Mouse (Mus musculus): ENCODE data around the gene Nostrin. TPM values are rescaled to one million over a fixed set of nuclear protein-coding genes. Genes with fewer than 3 reads are reported as not detected.

The Nostrin gene
- polyA plus RNA-seq, 1 experiment = 0.60 TPM

- TF ChIP-seq POLR2A (IDR thresholded peaks at IDR 0.05; ENCODE audit: low read depth, low read length) (no peak), CTCF (IDR thresholded peaks at IDR 0.05; ENCODE audit: borderline replicate concordance, insufficient read depth, low read length) (no peak)
- H3K4me3 ChIP-seq (ENCODE audit: insufficient read depth, low read length) = no peak overlapping the region
- H3K4me1 ChIP-seq (ENCODE audit: control insufficient read depth, insufficient read depth, low read length) = 0 out of 2 replicates have a peak, but pooled peaks cover 3% of the 10 kb centered on the region
- no peak overlapping the region for H3K27ac ChIP-seq (ENCODE audit: insufficient read depth, low read length)
Measured at GRCm38 (mm10) chr2:69138759-69139158, 3.2 kb downstream of the Nostrin start.

- H3K4me3 ChIP-seq (ENCODE audit: insufficient read depth, low read length) = no peak overlapping the region
- TF ChIP-seq CTCF (IDR thresholded peaks at IDR 0.05; ENCODE audit: borderline replicate concordance, insufficient read depth, low read length) (no peak), POLR2A (IDR thresholded peaks at IDR 0.05; ENCODE audit: low read depth, low read length) (no peak)
- 0 out of 2 replicates have a peak, but pooled peaks cover 3% of the 10 kb centered on the region for H3K4me1 ChIP-seq (ENCODE audit: control insufficient read depth, insufficient read depth, low read length)
- no peak overlapping the region for H3K27ac ChIP-seq (ENCODE audit: insufficient read depth, low read length)
Measured at GRCm38 (mm10) chr2:69140215-69140614, 4.6 kb downstream of the Nostrin start.

GRCm38 (mm10) chr2:69140816-69141215, 5.2 kb downstream of the Nostrin start:
- Histone ChIP-seq H3K4me1 (ENCODE audit: control insufficient read depth, insufficient read depth, low read length) (0 out of 2 replicates have a peak, but pooled peaks cover 3% of the 10 kb centered on the region), H3K27ac (ENCODE audit: insufficient read depth, low read length) (no peak overlapping the region), H3K4me3 (ENCODE audit: insufficient read depth, low read length) (no peak overlapping the region)
- no peak for TF ChIP-seq CTCF (IDR thresholded peaks at IDR 0.05; ENCODE audit: borderline replicate concordance, insufficient read depth, low read length)
- no peak for TF ChIP-seq POLR2A (IDR thresholded peaks at IDR 0.05; ENCODE audit: low read depth, low read length)

- TF ChIP-seq POLR2A (IDR thresholded peaks at IDR 0.05; ENCODE audit: low read depth, low read length) (no peak), CTCF (IDR thresholded peaks at IDR 0.05; ENCODE audit: borderline replicate concordance, insufficient read depth, low read length) (no peak)
- Histone ChIP-seq H3K4me3 (ENCODE audit: insufficient read depth, low read length) (no peak overlapping the region), H3K4me1 (ENCODE audit: control insufficient read depth, insufficient read depth, low read length) (no peaks in the 10 kb centered on the region), H3K27ac (ENCODE audit: insufficient read depth, low read length) (no peak overlapping the region)
Measured at GRCm38 (mm10) chr2:69148691-69149090, 13.1 kb downstream of the Nostrin start.

GRCm38 (mm10) chr2:69149154-69149553, 13.6 kb downstream of the Nostrin start:
- TF ChIP-seq CTCF (IDR thresholded peaks at IDR 0.05; ENCODE audit: borderline replicate concordance, insufficient read depth, low read length) (no peak), POLR2A (IDR thresholded peaks at IDR 0.05; ENCODE audit: low read depth, low read length) (no peak)
- no peaks in the 10 kb centered on the region for H3K4me1 ChIP-seq (ENCODE audit: control insufficient read depth, insufficient read depth, low read length)
- no peak overlapping the region for H3K4me3 ChIP-seq (ENCODE audit: insufficient read depth, low read length)
- no peak overlapping the region for H3K27ac ChIP-seq (ENCODE audit: insufficient read depth, low read length)

- TF ChIP-seq CTCF (IDR thresholded peaks at IDR 0.05; ENCODE audit: borderline replicate concordance, insufficient read depth, low read length) = no peak
- no peak for TF ChIP-seq POLR2A (IDR thresholded peaks at IDR 0.05; ENCODE audit: low read depth, low read length)
- Histone ChIP-seq H3K4me3 (ENCODE audit: insufficient read depth, low read length) (no peak overlapping the region), H3K4me1 (ENCODE audit: control insufficient read depth, insufficient read depth, low read length) (no peaks in the 10 kb centered on the region), H3K27ac (ENCODE audit: insufficient read depth, low read length) (no peak overlapping the region)
Measured at GRCm38 (mm10) chr2:69150841-69151240, 15.2 kb downstream of the Nostrin start.

- H3K4me3 ChIP-seq (ENCODE audit: insufficient read depth, low read length) = no peak overlapping the region
- no peak overlapping the region for H3K27ac ChIP-seq (ENCODE audit: insufficient read depth, low read length)
- TF ChIP-seq POLR2A (IDR thresholded peaks at IDR 0.05; ENCODE audit: low read depth, low read length) (no peak), CTCF (IDR thresholded peaks at IDR 0.05; ENCODE audit: borderline replicate concordance, insufficient read depth, low read length) (no peak)
- no peaks in the 10 kb centered on the region for H3K4me1 ChIP-seq (ENCODE audit: control insufficient read depth, insufficient read depth, low read length)
Measured at GRCm38 (mm10) chr2:69155861-69156260, 20.3 kb downstream of the Nostrin start.

- TF ChIP-seq POLR2A (IDR thresholded peaks at IDR 0.05; ENCODE audit: low read depth, low read length) = no peak
- TF ChIP-seq CTCF (IDR thresholded peaks at IDR 0.05; ENCODE audit: borderline replicate concordance, insufficient read depth, low read length) = no peak
- no peak overlapping the region for H3K27ac ChIP-seq (ENCODE audit: insufficient read depth, low read length)
- no peaks in the 10 kb centered on the region for H3K4me1 ChIP-seq (ENCODE audit: control insufficient read depth, insufficient read depth, low read length)
- H3K4me3 ChIP-seq (ENCODE audit: insufficient read depth, low read length) = no peak overlapping the region
Measured at GRCm38 (mm10) chr2:69156283-69156682, 20.7 kb downstream of the Nostrin start.

GRCm38 (mm10) chr2:69158907-69159306, 23.3 kb downstream of the Nostrin start:
- Histone ChIP-seq H3K4me1 (ENCODE audit: control insufficient read depth, insufficient read depth, low read length) (no peaks in the 10 kb centered on the region), H3K4me3 (ENCODE audit: insufficient read depth, low read length) (no peak overlapping the region), H3K27ac (ENCODE audit: insufficient read depth, low read length) (no peak overlapping the region)
- TF ChIP-seq POLR2A (IDR thresholded peaks at IDR 0.05; ENCODE audit: low read depth, low read length) = no peak
- no peak for TF ChIP-seq CTCF (IDR thresholded peaks at IDR 0.05; ENCODE audit: borderline replicate concordance, insufficient read depth, low read length)

GRCm38 (mm10) chr2:69170395-69171077, 34.9 kb downstream of the Nostrin start:
- TF ChIP-seq CTCF (IDR thresholded peaks at IDR 0.05; ENCODE audit: borderline replicate concordance, insufficient read depth, low read length) (no peak), POLR2A (IDR thresholded peaks at IDR 0.05; ENCODE audit: low read depth, low read length) (no peak)
- H3K27ac ChIP-seq (ENCODE audit: insufficient read depth, low read length) = no peak overlapping the region
- no peaks in the 10 kb centered on the region for H3K4me1 ChIP-seq (ENCODE audit: control insufficient read depth, insufficient read depth, low read length)
- no peak overlapping the region for H3K4me3 ChIP-seq (ENCODE audit: insufficient read depth, low read length)
